Mouse (Mus musculus): ENCODE measurements at regions not wholly inside any gene's neighbourhood (a gene's known extent, or its start where the extent isn't known, plus 50 kb on each side); places are given as distances from the start of the nearest gene placed in this dataset.

GRCm38 (mm10) chr13:54315333-54315732 lies 55.8 kb upstream of the Cplx2 start:
- TF ChIP-seq EP300 (IDR thresholded peaks at IDR 0.05; ENCODE audit: low read depth): no peak
- no peak for TF ChIP-seq CTCF (IDR thresholded peaks at IDR 0.05; ENCODE audit: low read depth)
